Mouse (Mus musculus) small intestine, adult 2 months (tissue): ENCODE measurements around the gene 1810046K07Rik.

Experiments used
- CTCF ChIP-seq: fragments of 200-500 bp; IDR thresholded peaks from 2 replicates; pipeline ENCODE4 v1.5.1; 2012; ENCODE audit warnings: low read depth, mild to moderate bottlenecking, control low read depth, inconsistent platforms, low read length, moderate library complexity, mixed read lengths; ENCODE audit not compliant: insufficient replicate concordance, insufficient read length; ENCODE audit errors: extremely low read depth
- POLR2A ChIP-seq: fragments of 200-500 bp; IDR thresholded peaks from 2 replicates; pipeline ENCODE4 v1.6.1; 2012; ENCODE audit warnings: low read depth, mild to moderate bottlenecking, control low read depth, inconsistent platforms, low read length, moderate library complexity

GRCm38 (mm10) chr9:51327555-51327903 lies 1.2 kb downstream of the 1810046K07Rik start:
- no peak for TF ChIP-seq CTCF
- TF ChIP-seq POLR2A, result no peak
